Mouse (Mus musculus) limb, embryonic 14.5 days (tissue): ENCODE measurements around the gene Olfml2b. TPM values are rescaled to one million over a fixed set of nuclear protein-coding genes. Genes with fewer than 3 reads are reported as not detected.

Source experiments
- ATAC-seq: fragments of 200-750 bp; cut with Nextera tagmentation; 2 replicates; pipeline ENCODE4 v1.8.0; 2017; ENCODE audit warnings: low read depth, moderate number of reproducible peaks, moderate TSS enrichment; ENCODE audit not compliant: low FRiP score
- DNase-seq: peaks from one replicate; pipeline ENCODE4 v3.0.0-alpha.2; 2015; ENCODE audit warnings: low spot score
- H3K27ac ChIP-seq: fragments of 300-500 bp; sonication (generic); replicated peaks from 2 replicates; pipeline ENCODE4 v1.5.1; 2014; ENCODE audit warnings: low read depth, mild to moderate bottlenecking, low read length, moderate library complexity, mixed read lengths
- H3K27me3 ChIP-seq: fragments of 300-500 bp; sonication (generic); 2 replicates; pipeline ENCODE4 v1.6.1; 2014; ENCODE audit warnings: low read length, mixed read lengths; ENCODE audit not compliant: control insufficient read depth, insufficient read depth
- H3K36me3 ChIP-seq: fragments of 300-500 bp; sonication (generic); 2 replicates; pipeline ENCODE4 v1.6.1; 2014; ENCODE audit warnings: mild to moderate bottlenecking, low read length, moderate library complexity, mixed read lengths; ENCODE audit not compliant: control insufficient read depth, insufficient read depth
- H3K4me1 ChIP-seq: fragments of 300-500 bp; sonication (generic); 2 replicates; pipeline ENCODE4 v1.6.1; 2014; ENCODE audit warnings: antibody characterized with exemption, low read length, mixed read lengths; ENCODE audit not compliant: control insufficient read depth, insufficient read depth
- H3K4me2 ChIP-seq: fragments of 300-500 bp; sonication (generic); replicated peaks from 2 replicates; pipeline ENCODE4 v1.6.1; 2014; ENCODE audit warnings: low read depth, mild to moderate bottlenecking, low read length, moderate library complexity; ENCODE audit not compliant: severe bottlenecking
- H3K4me3 ChIP-seq: fragments of 300-500 bp; sonication (generic); replicated peaks from 2 replicates; pipeline ENCODE4 v1.5.1; 2014; ENCODE audit warnings: low read length
- H3K9ac ChIP-seq: fragments of 300-500 bp; sonication (generic); 2 replicates; pipeline ENCODE4 v1.6.1; 2014; ENCODE audit warnings: mild to moderate bottlenecking, low read depth, low read length, moderate library complexity; ENCODE audit not compliant: severe bottlenecking
- H3K9me3 ChIP-seq: fragments of 300-500 bp; sonication (generic); 2 replicates; pipeline ENCODE4 v1.6.1; 2016; ENCODE audit warnings: low read length; ENCODE audit not compliant: control insufficient read depth
- POLR2A ChIP-seq: fragments of 200-500 bp; IDR thresholded peaks from 2 replicates; pipeline ENCODE4 v1.8.0; 2012; ENCODE audit warnings: inconsistent platforms, mild to moderate bottlenecking, moderate library complexity, borderline replicate concordance; ENCODE audit not compliant: insufficient read depth, insufficient read length; ENCODE audit errors: extremely low read depth
- WGBS: fragments of 180-500 bp; shearing (Covaris S2); extraction: QIAGEN DNeasy Blood & Tissue Kit; methylation state at CpG from one replicate; pipeline ENCODE4 v1.1.7; 2014; 5-methylcytosine and 5-hydroxymethylcytosine counted together
- polyA plus RNA-seq, 2 experiments: library from polyadenylated mRNA; depleted of rRNA in 1 of 2; stranded (reverse) in 1 of 2; unstranded in 1 of 2; fragments of >200 nt; fragmentation: Nextera tagmentation in 1 of 2; extraction: Ambion mirVana in 1 of 2; gene quantifications; 2 replicates each; pipeline versions ENCODE4 v1.2.1 to v1.2.3; 2012 to 2014

Gene Olfml2b
- polyA plus RNA-seq, 2 experiments, result 50.4 to 50.6 TPM

DNA sequence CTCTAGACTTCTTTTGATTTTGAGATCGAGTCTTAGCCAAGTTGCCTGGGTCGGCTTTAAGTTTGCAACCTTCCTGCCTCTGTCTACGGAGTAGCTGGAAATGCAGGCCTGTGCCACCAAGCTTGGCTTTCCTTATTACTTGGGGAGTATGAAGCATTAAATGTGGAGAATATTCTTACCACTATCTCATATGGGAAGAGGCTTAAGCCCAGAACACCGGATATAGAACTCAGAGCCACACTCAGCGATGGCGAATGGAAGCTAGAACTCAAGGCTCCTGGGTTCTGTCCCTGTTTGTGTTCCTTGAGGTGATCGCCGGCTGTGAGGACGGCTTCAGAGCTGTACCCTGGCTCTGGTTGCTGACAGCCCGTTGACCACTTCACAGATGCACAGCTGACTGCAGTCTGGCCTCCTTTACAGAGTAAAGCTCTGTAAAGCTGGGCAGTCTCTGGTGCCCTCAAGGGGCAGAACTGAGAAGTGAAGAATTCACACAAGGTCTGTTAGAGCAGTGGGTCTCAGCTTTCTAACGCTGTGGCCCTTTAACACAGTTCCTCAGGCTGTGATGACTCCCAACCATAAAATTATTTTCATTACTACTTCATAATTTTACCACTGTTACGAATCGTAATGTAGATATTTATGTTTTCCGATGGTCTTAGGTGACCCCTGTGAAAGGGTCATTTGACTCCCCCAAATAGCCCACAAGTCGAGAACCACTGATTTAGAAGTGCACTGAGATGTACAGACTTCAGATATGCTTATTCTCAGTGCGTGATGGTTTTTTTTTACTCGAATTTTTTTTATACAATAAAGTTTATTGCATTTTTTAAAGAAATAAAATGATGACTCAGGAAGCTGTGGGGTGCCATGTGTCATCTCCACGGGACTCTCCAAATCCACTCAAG, 31.1 kb upstream of the Olfml2b start:
- peak; percentile 90 for ATAC-seq
- no peaks in the 10 kb centered on the region for H3K36me3 ChIP-seq
- TF ChIP-seq POLR2A, result no peak
- H3K27ac ChIP-seq, result no peak overlapping the region
- no peak overlapping the region for H3K4me2 ChIP-seq
- H3K4me3 ChIP-seq, result no peak overlapping the region
- peak; percentile 86 for DNase-seq
- H3K27me3 ChIP-seq, result no peaks in the 10 kb centered on the region
- no peaks in the 10 kb centered on the region for H3K4me1 ChIP-seq
- WGBS, result 59% methylated on average over 18 of the region's 18 CpGs
- no peaks in the 10 kb centered on the region for H3K9me3 ChIP-seq
- no peak overlapping the region for H3K9ac ChIP-seq

DNA sequence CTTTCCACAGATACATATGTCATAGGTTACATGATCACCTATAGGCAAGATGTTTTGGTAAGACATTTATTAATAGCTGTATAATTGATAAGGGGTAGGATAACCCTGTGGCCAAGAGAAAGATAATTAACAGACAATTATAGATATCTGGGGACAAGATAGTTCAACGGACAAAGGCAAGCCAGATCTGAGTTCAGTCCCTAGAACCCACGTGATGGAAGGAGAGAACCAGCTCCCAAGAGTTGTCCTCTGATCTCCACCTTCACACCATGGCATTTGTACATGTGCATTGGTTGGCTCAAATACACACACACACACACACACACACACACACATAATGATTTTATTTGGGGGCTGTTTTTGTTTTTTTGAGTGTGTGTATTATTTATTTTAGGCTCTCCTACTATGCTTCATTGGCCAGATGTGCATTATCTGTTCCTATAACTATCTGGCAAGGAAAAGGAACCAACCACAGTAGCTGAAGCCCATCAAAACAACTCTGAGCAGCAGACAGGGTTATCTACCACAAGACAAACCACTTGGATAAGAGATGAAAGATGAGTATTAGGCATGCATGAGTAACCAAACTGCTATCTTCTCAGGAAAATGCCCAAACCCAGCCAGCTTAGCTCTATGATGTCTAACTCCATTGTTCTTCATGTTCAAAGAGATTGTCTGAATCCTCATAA, 24.5 kb upstream of the Olfml2b start:
- no peak overlapping the region for H3K9ac ChIP-seq
- no peak for ATAC-seq
- no peaks in the 10 kb centered on the region for H3K36me3 ChIP-seq
- 85% methylated on average over 2 of the region's 2 CpGs for WGBS
- no peak overlapping the region for H3K4me3 ChIP-seq
- peaks cover 5% of the 10 kb centered on the region; the same call in 1 of the 2 replicates for H3K9me3 ChIP-seq
- H3K4me2 ChIP-seq, result no peak overlapping the region
- H3K27ac ChIP-seq, result no peak overlapping the region
- no peak for TF ChIP-seq POLR2A
- H3K4me1 ChIP-seq, result no peaks in the 10 kb centered on the region
- H3K27me3 ChIP-seq, result no peaks in the 10 kb centered on the region
- DNase-seq, result no peak

DNA sequence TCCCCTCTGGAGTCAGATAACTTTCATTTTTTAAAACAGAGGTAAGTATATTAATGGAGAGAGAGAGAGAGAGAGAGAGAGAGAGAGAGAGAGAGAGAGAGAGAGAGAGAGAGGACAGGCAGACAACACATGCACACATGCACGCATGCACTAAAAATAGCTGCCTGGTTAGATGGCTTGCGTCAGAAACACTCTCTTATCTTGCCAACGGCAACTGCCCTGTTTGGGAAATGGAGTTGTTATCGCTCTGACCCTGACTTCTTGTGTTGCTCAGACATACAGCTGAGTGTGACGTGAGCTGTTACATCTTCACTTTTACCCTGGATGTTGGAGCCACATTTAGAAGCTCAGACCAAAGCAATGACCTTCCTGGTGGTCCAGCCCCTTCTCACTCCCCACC, 21.4 kb upstream of the Olfml2b start:
- no peak overlapping the region for H3K4me2 ChIP-seq
- H3K9ac ChIP-seq, result no peak overlapping the region
- no peak overlapping the region for H3K4me3 ChIP-seq
- H3K4me1 ChIP-seq, result no peaks in the 10 kb centered on the region
- no peak for TF ChIP-seq POLR2A
- DNase-seq, result no peak
- no peaks in the 10 kb centered on the region for H3K36me3 ChIP-seq
- no peak for ATAC-seq
- no peak overlapping the region for H3K27ac ChIP-seq
- peaks cover 5% of the 10 kb centered on the region; the same call in 1 of the 2 replicates for H3K9me3 ChIP-seq
- WGBS, result 58% methylated on average over 5 of the region's 5 CpGs
- no peaks in the 10 kb centered on the region for H3K27me3 ChIP-seq

DNA sequence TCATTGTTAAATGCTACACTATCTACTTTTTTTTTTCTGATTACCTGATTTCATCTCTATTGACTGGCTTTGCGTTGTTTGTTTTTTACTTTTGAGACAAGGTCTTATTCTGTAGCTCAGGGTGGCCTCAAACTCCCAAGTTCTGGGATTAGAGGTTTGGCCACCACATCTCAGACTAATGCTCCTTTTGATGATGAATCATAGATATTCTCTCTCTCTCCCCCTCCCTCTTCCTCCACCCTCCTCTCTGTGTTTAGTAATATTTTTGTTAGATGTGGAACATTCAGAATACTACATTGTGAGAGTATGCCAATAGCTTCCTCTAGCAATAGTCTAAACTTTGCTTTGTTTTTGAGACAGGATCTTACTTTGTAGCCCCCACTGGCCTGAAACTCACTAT, 20.9 kb upstream of the Olfml2b start:
- Histone ChIP-seq H3K4me2 (no peak overlapping the region), H3K4me3 (no peak overlapping the region), H3K4me1 (no peaks in the 10 kb centered on the region), H3K36me3 (no peaks in the 10 kb centered on the region), H3K9ac (no peak overlapping the region), H3K27ac (no peak overlapping the region), H3K27me3 (no peaks in the 10 kb centered on the region), H3K9me3 (peaks cover 5% of the 10 kb centered on the region; the same call in 1 of the 2 replicates)
- TF ChIP-seq POLR2A, result no peak
- WGBS, result 93% methylated on average over 1 of the region's 1 CpGs
- DNase-seq (no peak), ATAC-seq (no peak)

DNA sequence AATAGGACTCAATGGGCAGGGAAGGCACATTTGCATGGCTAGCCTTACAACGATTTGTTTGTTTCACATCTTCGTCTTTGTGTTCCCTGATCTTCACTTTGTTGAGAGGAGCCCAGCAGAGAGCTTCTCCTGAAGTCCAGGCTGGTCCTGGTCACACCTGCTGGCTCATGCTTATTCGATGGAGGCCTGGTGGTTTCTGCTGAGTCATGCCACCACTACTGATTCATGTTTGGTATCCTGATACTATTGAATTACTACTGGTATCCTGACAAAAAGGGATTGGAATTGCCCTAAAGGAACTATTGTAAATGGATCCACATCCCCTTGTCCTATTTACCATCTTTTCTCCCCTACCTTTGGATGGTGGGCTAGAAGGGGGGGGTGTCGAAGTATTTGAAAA, 13.8 kb upstream of the Olfml2b start:
- H3K27ac ChIP-seq, result no peak overlapping the region
- no peaks in the 10 kb centered on the region for H3K4me1 ChIP-seq
- H3K4me3 ChIP-seq, result no peak overlapping the region
- H3K9ac ChIP-seq, result no peak overlapping the region
- TF ChIP-seq POLR2A, result no peak
- 85% methylated on average over 4 of the region's 4 CpGs for WGBS
- H3K36me3 ChIP-seq, result no peaks in the 10 kb centered on the region
- no peak for DNase-seq
- H3K9me3 ChIP-seq, result no peaks in the 10 kb centered on the region
- no peak for ATAC-seq
- no peaks in the 10 kb centered on the region for H3K27me3 ChIP-seq
- H3K4me2 ChIP-seq, result no peak overlapping the region
